Mouse (Mus musculus) G1E-ER4 (cell line): ENCODE data around the gene Gapdhs. TPM values are rescaled to one million over a fixed set of nuclear protein-coding genes. Genes with fewer than 3 reads are reported as not detected.

Experiments used
- GATA1 ChIP-seq: IDR thresholded peaks from one replicate; pipeline ENCODE4 v1.8.0; 2012; ENCODE audit warnings: low read length, inconsistent platforms
- polyA plus RNA-seq: library from polyadenylated mRNA; stranded (reverse); fragments of >175 nt; gene quantifications from 2 replicates; pipeline ENCODE4 v1.2.3, GENCODE M21; 2012

Gene Gapdhs
- polyA plus RNA-seq, 1 experiment = not detected

GRCm38 (mm10) chr7:30758853-30759252 lies 15.4 kb upstream of the Gapdhs start:
- no peak for TF ChIP-seq GATA1

GRCm38 (mm10) chr7:30757001-30757400 lies 13.5 kb upstream of the Gapdhs start:
- no peak for TF ChIP-seq GATA1

- no peak for TF ChIP-seq GATA1
Observed at GRCm38 (mm10) chr7:30751086-30751669, 7.7 kb upstream of the Gapdhs start, which contains the start of gene Sbsn. Sbsn (plus strand) TSS chr7:30751471.

GRCm38 (mm10) chr7:30749824-30750606 lies 6.5 kb upstream of the Gapdhs start:
- TF ChIP-seq GATA1 = no peak

GRCm38 (mm10) chr7:30747525-30748204 lies 4.2 kb upstream of the Gapdhs start:
- TF ChIP-seq GATA1 = no peak

- TF ChIP-seq GATA1 = no peak
Observed at GRCm38 (mm10) chr7:30744022-30744598, 629 bp upstream of the Gapdhs start.

GRCm38 (mm10) chr7:30736211-30736610 lies 7.3 kb downstream of the Gapdhs start:
- no peak for TF ChIP-seq GATA1

- no peak for TF ChIP-seq GATA1
Observed at GRCm38 (mm10) chr7:30729396-30730063, 14.0 kb downstream of the Gapdhs start, which contains the start of gene Tmem147. Tmem147 (minus strand) TSS chr7:30729540.

- TF ChIP-seq GATA1 = no peak
Observed at GRCm38 (mm10) chr7:30728739-30729395, 14.6 kb downstream of the Gapdhs start.

GRCm38 (mm10) chr7:30728214-30728613 lies 15.3 kb downstream of the Gapdhs start:
- TF ChIP-seq GATA1 = no peak

- no peak for TF ChIP-seq GATA1
Observed at GRCm38 (mm10) chr7:30723274-30723953, 20.1 kb downstream of the Gapdhs start.

- TF ChIP-seq GATA1 = no peak
Observed at GRCm38 (mm10) chr7:30721286-30721685, 22.2 kb downstream of the Gapdhs start.

- no peak for TF ChIP-seq GATA1
Observed at GRCm38 (mm10) chr7:30719669-30720068, 23.8 kb downstream of the Gapdhs start.

GRCm38 (mm10) chr7:30717716-30718046 lies 25.8 kb downstream of the Gapdhs start:
- no peak for TF ChIP-seq GATA1
